Mouse (Mus musculus) regulatory T cell (primary cell): ENCODE results near the gene Kirrel3.

Source experiments
- in situ Hi-C: fragments of 300-600 bp; cut with MboI, MseI; formaldehyde crosslinking; loops from one replicate; pipeline ENCODE4 v1.15.1; 2025; ENCODE audit warnings: high pct_unique_total_duplicates

Kirrel3 gene

GRCm38 (mm10) chr9:34507164-34507563 lies 21.5 kb downstream of the Kirrel3 start:
- in situ Hi-C loops, result no loop called here

- in situ Hi-C loops, result no loop called here
Measured at GRCm38 (mm10) chr9:34518861-34519260, 33.2 kb downstream of the Kirrel3 start.

- in situ Hi-C loops, result no loop called here
Measured at GRCm38 (mm10) chr9:34520234-34520950, 34.7 kb downstream of the Kirrel3 start.

- in situ Hi-C loops, result no loop called here
Measured at GRCm38 (mm10) chr9:34525695-34526094, 40.0 kb downstream of the Kirrel3 start.

GRCm38 (mm10) chr9:34538591-34539335 lies 53.1 kb downstream of the Kirrel3 start:
- in situ Hi-C loops, result no loop called here

GRCm38 (mm10) chr9:34541908-34542307 lies 56.2 kb downstream of the Kirrel3 start:
- in situ Hi-C loops, result no loop called here

- in situ Hi-C loops, result no loop called here
Measured at GRCm38 (mm10) chr9:34555699-34556098, 70.0 kb downstream of the Kirrel3 start.

GRCm38 (mm10) chr9:34557846-34558245 lies 72.2 kb downstream of the Kirrel3 start:
- in situ Hi-C loops, result no loop called here

- in situ Hi-C loops, result no loop called here
Measured at GRCm38 (mm10) chr9:34558291-34558899, 72.7 kb downstream of the Kirrel3 start.

GRCm38 (mm10) chr9:34559102-34559501 lies 73.4 kb downstream of the Kirrel3 start:
- in situ Hi-C loops, result no loop called here

GRCm38 (mm10) chr9:34561281-34561680 lies 75.6 kb downstream of the Kirrel3 start:
- in situ Hi-C loops, result no loop called here

GRCm38 (mm10) chr9:34562437-34563000 lies 76.8 kb downstream of the Kirrel3 start:
- in situ Hi-C loops, result no loop called here

- in situ Hi-C loops, result loop anchor here (10.0 kb wide), 1 partner anchor 1851 kb away; no protein-coding TSS in a partner anchor
Measured at GRCm38 (mm10) chr9:34573906-34574305, 88.2 kb downstream of the Kirrel3 start.

- in situ Hi-C loops, result loop anchor here (10.0 kb wide), 1 partner anchor 1850 kb away; no protein-coding TSS in a partner anchor
Measured at GRCm38 (mm10) chr9:34574611-34575010, 88.9 kb downstream of the Kirrel3 start.

- in situ Hi-C loops, result loop anchor here (10.0 kb wide), 1 partner anchor 1846 kb away; no protein-coding TSS in a partner anchor
Measured at GRCm38 (mm10) chr9:34579174-34579573, 93.5 kb downstream of the Kirrel3 start.

GRCm38 (mm10) chr9:34580059-34580458 lies 94.4 kb downstream of the Kirrel3 start:
- in situ Hi-C loops, result no loop called here

- in situ Hi-C loops, result no loop called here
Measured at GRCm38 (mm10) chr9:34582496-34582895, 96.8 kb downstream of the Kirrel3 start.

- in situ Hi-C loops, result no loop called here
Measured at GRCm38 (mm10) chr9:34585487-34585886, 99.8 kb downstream of the Kirrel3 start.

- in situ Hi-C loops, result no loop called here
Measured at GRCm38 (mm10) chr9:34586080-34586479, 100.4 kb downstream of the Kirrel3 start.

GRCm38 (mm10) chr9:34589799-34590198 lies 104.1 kb downstream of the Kirrel3 start:
- in situ Hi-C loops, result no loop called here

- in situ Hi-C loops, result no loop called here
Measured at GRCm38 (mm10) chr9:34592073-34592610, 106.4 kb downstream of the Kirrel3 start.

- in situ Hi-C loops, result no loop called here
Measured at GRCm38 (mm10) chr9:34593889-34594288, 108.2 kb downstream of the Kirrel3 start.
